Mouse (Mus musculus) embryonic facial prominence, embryonic 10.5 days (tissue): Measurements from ENCODE around the gene Gpr183. TPM values are rescaled to one million over a fixed set of nuclear protein-coding genes. Genes with fewer than 3 reads are reported as not detected.

Experiments used
- DNase-seq: peaks from one replicate; pipeline ENCODE4 v3.0.0-alpha.2; 2017; ENCODE audit warnings: low spot score
- H3K27ac ChIP-seq: fragments of 300-500 bp; sonication (generic); replicated peaks from 2 replicates; pipeline ENCODE4 v1.5.1; 2016; ENCODE audit warnings: mild to moderate bottlenecking
- H3K27me3 ChIP-seq: fragments of 300-500 bp; sonication (generic); replicated peaks from 2 replicates; pipeline ENCODE4 v1.6.1; 2016; ENCODE audit warnings: low read depth, mild to moderate bottlenecking; ENCODE audit not compliant: poor library complexity, severe bottlenecking
- H3K36me3 ChIP-seq: fragments of 300-500 bp; sonication (generic); replicated peaks from 2 replicates; pipeline ENCODE4 v1.6.1; 2016; ENCODE audit warnings: mild to moderate bottlenecking, moderate library complexity
- H3K4me1 ChIP-seq: fragments of 300-500 bp; sonication (generic); 2 replicates; pipeline ENCODE4 v1.6.1; 2016
- H3K4me3 ChIP-seq: fragments of 300-500 bp; sonication (generic); 2 replicates; pipeline ENCODE4 v1.5.1; 2016; ENCODE audit warnings: mild to moderate bottlenecking, moderate library complexity
- H3K9me3 ChIP-seq: fragments of 300-500 bp; sonication (generic); 2 replicates; pipeline ENCODE4 v1.6.1; 2016; ENCODE audit warnings: mild to moderate bottlenecking
- WGBS: fragments of 180-500 bp; shearing (Covaris S2); methylation state at CpG from one replicate; pipeline ENCODE4 v1.1.7; 2016; 5-methylcytosine and 5-hydroxymethylcytosine counted together
- polyA plus RNA-seq: library from polyadenylated mRNA; unstranded; fragments of >200 nt; fragmentation: Nextera tagmentation; extraction: Ambion mirVana; gene quantifications from 2 replicates; pipeline ENCODE4 v1.2.1, GENCODE M21; 2016

Gene Gpr183
- polyA plus RNA-seq, 1 experiment from 2014 or later: 2.4 TPM

- H3K36me3 ChIP-seq: peaks cover 31% of the 10 kb centered on the region
- H3K4me1 ChIP-seq: peaks cover 4% of the 10 kb centered on the region
- H3K27me3 ChIP-seq: no peaks in the 10 kb centered on the region
- DNase-seq: no peak
- no peak overlapping the region for H3K27ac ChIP-seq
- no peaks in the 10 kb centered on the region for H3K9me3 ChIP-seq
- 91% methylated on average over 7 of the region's 7 CpGs for WGBS
- H3K4me3 ChIP-seq: no peak overlapping the region
These were observed 30.9 kb downstream of the Gpr183 start for GRCm38 (mm10) chr14:121933906-121934596.

GRCm38 (mm10) chr14:121932180-121932579 is 32.8 kb downstream of the Gpr183 start:
- no peaks in the 10 kb centered on the region for H3K27me3 ChIP-seq
- H3K9me3 ChIP-seq: no peaks in the 10 kb centered on the region
- no peak for DNase-seq
- H3K27ac ChIP-seq: no peak overlapping the region; the same call in 1 of the 2 replicates
- H3K4me1 ChIP-seq: peaks cover 4% of the 10 kb centered on the region
- peaks cover 30% of the 10 kb centered on the region for H3K36me3 ChIP-seq
- 85% methylated on average over 4 of the region's 4 CpGs for WGBS
- H3K4me3 ChIP-seq: no peak overlapping the region

DNA sequence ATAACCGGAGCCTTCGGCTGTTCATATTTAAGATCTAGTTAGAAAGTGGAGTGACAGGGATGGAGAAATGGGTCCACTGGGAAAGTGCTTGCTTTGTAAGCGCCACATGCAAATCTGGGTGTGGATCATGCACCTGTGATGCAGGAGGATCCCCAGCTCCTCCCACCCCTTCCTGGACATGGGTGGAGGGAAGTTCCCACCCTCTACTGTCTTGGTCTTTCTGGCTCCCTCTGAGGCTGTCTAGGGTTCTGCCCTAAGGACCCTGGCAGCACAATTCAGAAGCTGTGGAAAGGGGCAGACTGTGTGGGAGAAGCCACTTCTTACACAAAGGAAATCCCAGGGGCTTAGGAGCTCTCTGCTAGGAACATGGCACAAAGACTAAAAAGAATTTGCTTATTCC is 33.4 kb downstream of the Gpr183 start:
- no peak overlapping the region for H3K4me3 ChIP-seq
- 90% methylated on average over 3 of the region's 3 CpGs for WGBS
- no peaks in the 10 kb centered on the region for H3K9me3 ChIP-seq
- H3K27me3 ChIP-seq: no peaks in the 10 kb centered on the region
- peaks cover 27% of the 10 kb centered on the region for H3K36me3 ChIP-seq
- H3K4me1 ChIP-seq: peaks cover 4% of the 10 kb centered on the region
- H3K27ac ChIP-seq: no peak overlapping the region
- peak; percentile 3 for DNase-seq

- peak; percentile 5 for DNase-seq
- Histone ChIP-seq H3K9me3 (no peaks in the 10 kb centered on the region), H3K27ac (no peak overlapping the region), H3K4me3 (no peak overlapping the region), H3K4me1 (peaks cover 4% of the 10 kb centered on the region), H3K36me3 (peaks cover 23% of the 10 kb centered on the region), H3K27me3 (no peaks in the 10 kb centered on the region)
- 86% methylated on average over 7 of the region's 7 CpGs for WGBS
These were observed 34.1 kb downstream of the Gpr183 start for GRCm38 (mm10) chr14:121930731-121931383.

DNA sequence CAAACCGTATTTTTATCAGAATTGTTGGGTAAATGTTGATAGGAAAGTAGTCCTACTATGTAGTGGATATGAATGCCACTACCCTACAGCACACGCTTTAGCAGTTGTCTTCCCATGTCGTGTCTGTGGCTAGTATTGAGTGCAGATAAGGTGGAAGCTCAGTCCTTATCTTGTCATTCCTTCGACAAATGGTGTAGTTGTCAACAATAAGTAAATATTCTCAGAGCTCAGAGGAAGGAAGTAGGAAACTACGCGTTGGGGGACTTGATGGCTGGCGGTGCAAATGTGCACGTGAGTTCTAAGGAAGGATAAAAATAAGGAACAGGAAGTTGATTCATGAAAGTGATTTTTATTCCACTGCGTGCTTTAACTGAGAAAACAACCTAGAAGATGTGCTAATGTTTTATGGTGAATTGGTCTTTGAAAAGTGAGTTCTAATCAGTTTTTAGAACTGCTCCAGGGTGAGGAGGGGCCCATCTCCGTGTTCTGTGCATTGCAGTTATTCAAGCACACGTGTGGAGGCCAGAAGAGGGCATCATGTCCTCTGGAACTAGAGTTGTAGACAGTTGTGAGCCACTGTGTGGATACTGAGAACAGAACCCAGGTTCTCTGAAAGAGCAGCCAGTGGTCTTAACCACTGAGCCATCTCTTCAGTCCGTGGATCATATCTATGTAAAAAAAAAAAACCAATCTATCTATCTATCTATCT is 35.6 kb downstream of the Gpr183 start:
- H3K4me3 ChIP-seq: no peak overlapping the region
- 89% methylated on average over 12 of the region's 12 CpGs for WGBS
- H3K36me3 ChIP-seq: peaks cover 10% of the 10 kb centered on the region
- H3K27ac ChIP-seq: no peak overlapping the region
- no peaks in the 10 kb centered on the region for H3K9me3 ChIP-seq
- no peaks in the 10 kb centered on the region for H3K27me3 ChIP-seq
- DNase-seq: peak; percentile 5
- peaks cover 4% of the 10 kb centered on the region for H3K4me1 ChIP-seq

DNA sequence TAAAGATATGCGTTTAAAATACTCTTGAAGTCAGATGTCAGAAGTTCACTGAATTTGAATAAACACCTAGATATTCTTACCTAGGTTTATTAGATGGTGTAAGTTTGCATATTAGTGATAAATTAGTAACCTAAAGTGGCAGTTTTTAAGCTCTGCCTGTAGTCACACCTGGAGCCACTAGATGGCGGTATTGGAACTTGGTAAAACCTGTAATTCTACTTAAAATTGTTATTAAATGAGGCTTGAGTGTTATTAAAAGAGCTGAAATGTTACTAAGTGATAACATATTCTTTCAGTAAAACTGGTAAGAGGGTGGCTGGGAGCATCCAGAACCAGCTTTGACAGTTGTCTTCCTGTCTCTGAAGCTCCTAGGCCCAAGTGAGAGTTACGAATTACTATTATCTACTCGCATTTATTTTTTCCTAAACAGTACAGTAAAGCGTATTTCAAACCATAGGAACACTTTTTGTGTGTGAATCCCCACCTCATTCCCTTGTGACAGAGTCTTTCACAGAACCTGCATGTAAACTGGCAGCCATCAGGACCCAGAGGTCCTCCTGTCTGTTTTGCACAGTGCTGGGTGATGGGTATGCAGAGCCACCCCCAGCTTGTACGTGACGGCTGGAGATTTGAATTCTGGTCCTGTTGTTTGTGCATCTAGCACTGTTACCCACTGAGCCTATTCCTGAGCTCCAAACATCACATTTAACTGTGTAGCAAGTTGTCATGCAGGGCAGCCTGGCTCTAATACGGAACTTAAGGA is 36.4 kb downstream of the Gpr183 start:
- Histone ChIP-seq H3K4me3 (no peak overlapping the region), H3K4me1 (peaks cover 4% of the 10 kb centered on the region), H3K9me3 (no peaks in the 10 kb centered on the region), H3K27me3 (no peaks in the 10 kb centered on the region), H3K36me3 (peaks cover 2% of the 10 kb centered on the region), H3K27ac (no peak overlapping the region)
- whole genome bisulfite sequencing: 71% methylated on average over 8 of the region's 8 CpGs
- peak; percentile 40 for DNase-seq

DNA sequence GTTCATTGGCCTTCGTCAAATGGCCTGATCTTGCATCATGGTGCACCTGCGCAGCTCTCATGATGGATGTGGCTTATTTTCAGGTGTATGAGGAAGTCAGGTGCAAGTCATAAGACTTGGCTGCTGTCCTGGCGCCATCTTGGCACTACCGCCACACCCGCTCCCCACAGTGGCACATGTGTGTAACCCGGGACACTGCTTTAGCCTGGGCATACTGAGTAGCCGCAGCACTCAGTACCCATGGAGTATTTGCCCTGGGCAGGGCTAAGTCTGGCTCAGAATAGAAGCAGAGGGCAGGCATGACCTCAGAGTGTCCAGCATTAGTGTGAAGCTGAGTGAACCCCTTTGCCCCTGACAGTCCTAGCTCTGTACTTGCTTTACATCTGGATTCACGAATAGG is 37.5 kb downstream of the Gpr183 start:
- Histone ChIP-seq H3K27me3 (no peaks in the 10 kb centered on the region), H3K27ac (no peak overlapping the region), H3K4me3 (no peak overlapping the region), H3K9me3 (no peaks in the 10 kb centered on the region), H3K4me1 (peaks cover 4% of the 10 kb centered on the region), H3K36me3 (no peaks in the 10 kb centered on the region)
- peak; percentile 6 for DNase-seq
- 95% methylated on average over 8 of the region's 8 CpGs for WGBS

- Histone ChIP-seq H3K4me1 (peaks cover 4% of the 10 kb centered on the region), H3K27ac (no peak overlapping the region), H3K4me3 (no peak overlapping the region), H3K27me3 (no peaks in the 10 kb centered on the region), H3K9me3 (no peaks in the 10 kb centered on the region), H3K36me3 (no peaks in the 10 kb centered on the region)
- DNase-seq: no peak
- WGBS: 86% methylated on average over 6 of the region's 6 CpGs
These were observed 38.1 kb downstream of the Gpr183 start for GRCm38 (mm10) chr14:121926901-121927300.

- Histone ChIP-seq H3K27me3 (no peaks in the 10 kb centered on the region), H3K4me3 (no peak overlapping the region), H3K4me1 (no peaks in the 10 kb centered on the region; the same call in 1 of the 2 replicates), H3K27ac (peak overlapping the region; percentile 10; the same call in 1 of the 2 replicates), H3K9me3 (no peaks in the 10 kb centered on the region), H3K36me3 (peaks cover 7% of the 10 kb centered on the region; the same call in 1 of the 2 replicates)
- WGBS: 89% methylated on average over 6 of the region's 6 CpGs
- DNase-seq: no peak
These were observed 40.1 kb downstream of the Gpr183 start for GRCm38 (mm10) chr14:121924876-121925275.

DNA sequence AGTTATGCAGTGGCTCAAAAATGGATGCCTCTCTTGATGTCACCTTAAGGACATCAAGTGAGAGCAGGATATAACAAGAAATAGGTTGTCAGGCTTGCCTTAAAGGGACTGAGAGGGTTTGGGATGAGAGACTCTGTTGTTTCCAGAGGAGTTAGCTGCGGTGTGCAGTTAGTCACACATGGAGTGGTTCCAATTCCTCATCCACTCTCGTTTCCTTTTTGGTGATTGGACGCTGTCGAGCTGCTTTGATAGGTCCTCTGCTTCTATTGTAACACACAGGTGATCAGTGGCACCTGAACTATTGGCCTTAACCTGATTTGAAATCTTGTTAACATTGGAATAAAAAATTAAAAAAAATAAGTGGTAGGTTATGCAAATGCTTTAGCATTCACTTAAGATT is 42.3 kb downstream of the Gpr183 start:
- Histone ChIP-seq H3K36me3 (peaks cover 12% of the 10 kb centered on the region; the same call in 1 of the 2 replicates), H3K9me3 (no peaks in the 10 kb centered on the region), H3K27me3 (no peaks in the 10 kb centered on the region), H3K4me3 (no peak overlapping the region), H3K4me1 (no peaks in the 10 kb centered on the region; the same call in 1 of the 2 replicates), H3K27ac (no peak overlapping the region)
- 89% methylated on average over 4 of the region's 4 CpGs for WGBS
- DNase-seq: no peak

DNA sequence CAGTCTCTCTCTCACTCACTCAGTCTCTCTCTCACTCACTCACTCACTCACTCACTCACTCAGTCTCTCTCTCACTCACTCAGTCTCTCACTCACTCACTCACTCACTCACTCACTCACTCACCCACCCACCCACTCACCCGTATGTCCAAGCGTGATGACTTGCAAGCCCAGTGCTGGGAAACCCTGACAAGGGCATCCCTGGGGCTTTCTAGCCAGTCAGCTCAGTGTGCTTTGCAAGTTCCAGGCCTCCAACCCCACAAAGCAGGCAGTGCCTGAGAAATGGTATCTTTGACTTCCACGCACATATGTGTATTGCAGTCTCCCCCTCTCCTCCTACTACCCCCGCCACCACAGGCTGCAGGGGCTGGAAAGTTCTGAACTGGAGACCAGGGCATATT is 43.0 kb downstream of the Gpr183 start:
- Histone ChIP-seq H3K27me3 (no peaks in the 10 kb centered on the region), H3K27ac (no peak overlapping the region), H3K9me3 (no peaks in the 10 kb centered on the region), H3K4me3 (no peak overlapping the region), H3K36me3 (peaks cover 19% of the 10 kb centered on the region), H3K4me1 (no peaks in the 10 kb centered on the region; the same call in 1 of the 2 replicates)
- 96% methylated on average over 4 of the region's 4 CpGs for WGBS
- DNase-seq: no peak

DNA sequence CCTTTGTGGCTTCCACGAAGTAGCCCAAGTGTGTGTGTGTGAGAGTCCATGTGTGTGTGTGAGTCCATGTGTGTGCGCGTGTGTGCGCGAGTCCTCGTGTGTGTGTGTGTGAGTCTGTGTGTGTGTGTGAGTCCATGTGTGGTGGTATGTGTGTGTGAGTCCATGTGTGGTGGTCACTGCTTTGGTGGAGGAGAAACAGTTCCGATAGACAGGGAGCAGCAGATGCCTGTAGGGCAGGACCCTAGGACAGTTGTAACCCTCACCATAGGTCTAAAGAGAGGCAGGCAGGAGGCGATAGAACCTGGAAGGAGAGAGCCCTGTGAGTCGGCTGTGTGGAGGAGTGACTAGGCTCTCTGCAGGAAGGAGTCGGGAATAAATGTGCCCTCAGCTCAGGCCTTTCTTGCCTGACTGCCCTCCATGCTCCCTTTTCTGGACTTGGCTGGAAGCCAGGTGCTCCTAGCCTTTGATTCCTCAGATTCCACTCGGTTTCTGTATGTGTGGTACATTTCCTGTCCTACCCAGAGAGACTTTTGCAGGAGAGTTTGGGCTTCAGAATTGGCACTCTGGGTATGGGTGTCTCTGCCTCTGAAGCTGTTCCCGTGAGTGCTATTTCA is 44.4 kb downstream of the Gpr183 start:
- H3K4me1 ChIP-seq: no peaks in the 10 kb centered on the region; the same call in 1 of the 2 replicates
- peaks cover 33% of the 10 kb centered on the region for H3K36me3 ChIP-seq
- 92% methylated on average over 12 of the region's 12 CpGs for WGBS
- no peak overlapping the region for H3K4me3 ChIP-seq
- H3K9me3 ChIP-seq: no peaks in the 10 kb centered on the region
- H3K27me3 ChIP-seq: no peaks in the 10 kb centered on the region
- DNase-seq: no peak
- no peak overlapping the region for H3K27ac ChIP-seq
